Mouse (Mus musculus) layer of hippocampus, postnatal 10 days (tissue): ENCODE results near the gene Rps3. TPM values are rescaled to one million over a fixed set of nuclear protein-coding genes. Genes with fewer than 3 reads are reported as not detected.
A peak's percentile ranks its signal among the peaks of the same experiment; 100 is the strongest.

ENCODE experiments used
- DNase-seq, 2 experiments: peaks; one replicate each; pipeline ENCODE4 v3.0.0; 2021; ENCODE audit warnings: low spot score in 2 of 2
- total RNA-seq, 2 experiments: library from RNA; stranded (reverse); gene quantifications; 2 replicates each; pipeline ENCODE4 v1.2.3; 2021

Gene Rps3
- total RNA-seq, 2 experiments from 2014 or later, result 314 to 330 TPM

- DNase-seq, result peak in 1 of 2 experiments; percentile 11
Measured at GRCm38 (mm10) chr7:99476558-99477114, 6.9 kb downstream of the Rps3 start.

- DNase-seq, result no peak
Measured at GRCm38 (mm10) chr7:99475562-99475911, 8.0 kb downstream of the Rps3 start.

DNA sequence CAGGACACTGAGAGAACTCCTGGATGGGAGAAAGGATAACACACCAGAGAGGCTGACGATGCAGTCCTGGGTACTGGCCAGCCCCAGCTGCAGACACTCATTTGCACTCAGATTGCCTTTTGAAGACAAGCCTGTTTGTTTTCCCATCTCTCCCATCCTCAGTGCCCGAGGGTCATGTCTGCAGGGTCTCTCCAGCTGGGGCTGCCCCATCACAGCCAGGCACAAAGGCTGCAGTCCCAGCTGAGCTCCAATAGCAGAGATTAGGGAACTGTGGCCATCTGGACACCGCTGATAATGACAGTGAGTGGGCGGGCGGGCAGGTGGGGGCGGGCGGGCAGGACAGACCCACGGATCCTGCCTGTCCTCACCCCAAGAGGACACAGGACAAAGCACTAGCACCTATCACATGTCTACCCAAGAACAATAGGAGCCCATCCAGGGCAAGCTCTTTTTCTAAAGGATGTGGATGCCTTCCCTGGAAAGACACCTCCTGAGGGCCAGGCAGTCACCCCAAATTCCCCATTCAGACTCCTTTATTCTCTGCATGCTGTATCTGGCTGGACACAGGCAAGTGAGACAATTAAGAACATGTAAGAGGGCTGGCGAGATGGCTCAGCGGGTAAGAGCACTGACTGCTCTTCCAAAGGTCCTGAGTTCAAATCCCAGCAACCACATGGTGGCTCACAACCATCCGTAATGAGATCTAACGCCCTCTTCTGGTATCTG, 8.5 kb downstream of the Rps3 start:
- DNase-seq, result peak in 1 of 2 experiments; percentile 39

DNA sequence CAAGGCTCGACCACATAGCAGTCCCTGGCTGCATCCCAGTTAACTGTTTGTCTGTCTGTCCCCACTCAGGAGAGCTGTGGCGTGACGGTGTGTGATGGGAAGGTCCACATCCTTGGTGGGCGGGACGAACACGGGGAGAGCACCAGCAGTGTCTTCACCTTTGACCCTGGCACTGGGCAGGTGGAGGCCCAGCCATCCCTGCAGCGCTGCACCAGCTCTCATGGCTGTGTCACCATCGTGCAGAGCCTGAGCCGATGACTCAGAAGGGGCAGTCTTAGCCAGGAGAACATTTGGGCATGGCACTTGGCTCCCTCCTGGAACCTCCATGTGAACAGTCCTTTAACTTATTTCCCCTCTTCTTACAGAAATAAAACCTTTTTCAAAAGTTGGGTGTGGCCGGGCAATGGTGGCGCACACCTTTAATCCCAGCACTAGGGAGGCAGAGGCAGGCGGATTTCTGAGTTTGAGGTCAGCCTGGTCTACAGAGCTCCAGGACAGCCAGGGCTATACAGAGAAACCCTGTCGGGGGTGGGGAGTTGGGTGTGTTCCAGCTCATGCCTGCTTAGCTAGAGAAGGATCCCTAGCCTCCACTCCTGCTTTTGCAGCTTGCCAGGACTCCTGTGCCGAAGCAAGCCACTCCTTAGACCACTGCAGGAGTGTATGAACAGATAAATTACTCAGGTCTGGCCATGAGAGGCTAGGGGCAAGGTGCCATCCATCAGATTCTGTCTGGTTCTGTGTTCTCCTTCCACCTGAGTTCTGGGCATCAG, 9.7 kb downstream of the Rps3 start:
- peak in 1 of 2 experiments; percentile 31 for DNase-seq

GRCm38 (mm10) chr7:99471578-99471977, 12.0 kb downstream of the Rps3 start:
- DNase-seq, result peak in 1 of 2 experiments; percentile 19

- peak in 1 of 2 experiments; percentile 39 for DNase-seq
Measured at GRCm38 (mm10) chr7:99469680-99470405, 13.7 kb downstream of the Rps3 start.

DNA sequence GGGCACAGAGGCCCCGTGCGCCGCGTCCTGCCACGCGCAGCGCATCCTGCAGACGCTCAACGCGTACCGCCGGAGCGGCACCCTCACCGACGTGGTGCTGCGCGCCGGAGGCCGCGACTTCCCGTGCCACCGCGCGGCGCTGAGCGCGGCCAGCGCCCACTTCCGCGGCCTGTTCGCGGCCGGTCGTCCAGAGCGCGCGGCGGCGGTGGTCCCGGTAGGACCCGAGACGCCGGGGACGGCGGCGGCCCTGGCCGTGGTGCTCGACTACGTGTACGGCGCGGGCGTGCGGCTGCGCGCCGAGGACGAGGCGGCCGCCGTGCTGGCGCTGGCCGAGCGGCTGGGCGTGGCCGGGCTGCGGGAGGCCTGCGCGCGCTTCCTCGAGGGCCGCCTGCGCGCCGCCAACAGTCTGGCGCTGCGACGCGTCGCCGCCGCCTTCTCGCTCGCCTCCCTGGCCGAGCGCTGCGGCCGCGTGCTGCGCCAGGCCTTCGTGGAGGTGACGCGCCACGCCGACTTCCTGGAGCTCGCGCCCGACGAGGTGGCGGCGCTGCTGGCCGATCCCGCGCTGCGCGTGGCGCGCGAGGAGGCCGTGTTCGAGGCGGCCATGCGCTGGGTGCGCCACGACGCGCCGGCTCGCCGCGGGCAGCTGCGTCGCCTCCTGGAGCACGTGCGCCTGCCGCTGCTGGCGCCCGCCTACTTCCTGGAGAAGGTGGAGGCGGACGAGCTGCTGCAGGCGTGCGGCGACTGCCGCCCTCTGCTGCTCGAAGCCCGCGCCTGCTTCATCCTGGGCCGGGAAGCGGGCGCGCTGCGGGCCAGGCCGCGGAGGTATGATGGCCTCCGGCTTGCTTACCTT, 15.0 kb downstream of the Rps3 start:
- DNase-seq, result peak; percentile 65 to 77

GRCm38 (mm10) chr7:99467916-99468282, 15.6 kb downstream of the Rps3 start:
- peak in 1 of 2 experiments; percentile 60 for DNase-seq

GRCm38 (mm10) chr7:99465811-99466210, 17.7 kb downstream of the Rps3 start, which contains the start of gene Klhl35:
Klhl35 (plus strand) TSS chr7:99466004.
- no peak for DNase-seq

DNA sequence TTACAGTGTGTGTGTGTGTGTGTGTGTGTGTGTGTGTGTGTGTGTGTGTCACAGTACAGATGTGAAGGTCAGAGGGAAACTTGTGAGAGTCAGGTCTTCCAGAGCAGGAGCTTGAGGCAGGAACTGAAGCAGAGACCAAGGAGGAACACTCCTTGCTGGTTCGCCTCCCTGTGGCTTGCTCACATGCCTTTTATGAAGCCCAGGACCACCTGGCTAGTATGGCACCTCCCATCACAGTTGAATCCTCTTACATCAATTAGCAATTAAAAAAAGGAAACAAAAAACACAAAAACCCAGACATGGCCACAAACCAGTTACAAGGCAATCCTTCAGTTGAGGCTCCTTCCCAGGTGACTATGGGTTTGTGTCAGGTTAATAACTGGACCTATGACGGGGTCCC, 20.4 kb downstream of the Rps3 start:
- DNase-seq, result no peak

- DNase-seq, result no peak
Measured at GRCm38 (mm10) chr7:99459888-99460652, 23.5 kb downstream of the Rps3 start.

DNA sequence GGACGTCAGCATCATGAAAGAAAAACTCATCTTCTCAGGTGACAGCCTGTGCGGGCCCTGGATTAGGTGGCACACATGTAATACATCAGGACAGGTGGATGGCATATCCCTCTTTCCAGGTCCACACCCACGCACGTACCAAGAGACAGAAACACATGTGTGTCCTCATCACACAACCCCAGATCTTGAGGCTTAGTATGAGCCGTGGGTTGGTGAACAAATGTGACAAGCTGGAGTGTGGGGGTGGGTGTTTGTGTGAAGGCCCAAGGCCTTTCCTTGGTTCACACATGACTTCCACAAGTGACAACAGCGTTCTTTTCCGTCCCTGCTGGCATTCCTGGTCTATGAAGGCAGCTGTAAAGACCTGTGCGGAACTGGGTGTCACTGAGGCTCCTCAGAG, 24.7 kb downstream of the Rps3 start:
- DNase-seq, result no peak

- no peak for DNase-seq
Measured at GRCm38 (mm10) chr7:99454044-99454443, 29.5 kb downstream of the Rps3 start.

DNA sequence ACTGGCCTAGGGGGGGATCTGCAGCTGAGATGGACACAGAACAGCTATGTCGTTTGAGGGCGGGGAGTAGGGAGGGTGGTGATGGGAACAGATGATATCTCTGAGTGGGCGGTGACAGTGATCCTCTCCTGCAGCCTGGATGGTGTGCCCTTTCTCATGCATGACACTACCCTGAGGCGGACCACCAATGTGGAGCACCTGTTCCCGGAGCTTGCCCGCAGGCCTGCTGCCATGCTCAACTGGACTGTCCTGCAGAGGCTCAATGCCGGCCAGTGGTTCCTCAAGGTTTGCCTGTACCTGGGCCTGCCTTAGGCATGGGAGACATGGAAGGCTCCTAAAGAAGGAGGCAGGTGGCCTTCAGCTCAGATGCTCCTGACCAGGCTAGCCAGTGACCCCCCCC, 30.7 kb downstream of the Rps3 start:
- no peak for DNase-seq

DNA sequence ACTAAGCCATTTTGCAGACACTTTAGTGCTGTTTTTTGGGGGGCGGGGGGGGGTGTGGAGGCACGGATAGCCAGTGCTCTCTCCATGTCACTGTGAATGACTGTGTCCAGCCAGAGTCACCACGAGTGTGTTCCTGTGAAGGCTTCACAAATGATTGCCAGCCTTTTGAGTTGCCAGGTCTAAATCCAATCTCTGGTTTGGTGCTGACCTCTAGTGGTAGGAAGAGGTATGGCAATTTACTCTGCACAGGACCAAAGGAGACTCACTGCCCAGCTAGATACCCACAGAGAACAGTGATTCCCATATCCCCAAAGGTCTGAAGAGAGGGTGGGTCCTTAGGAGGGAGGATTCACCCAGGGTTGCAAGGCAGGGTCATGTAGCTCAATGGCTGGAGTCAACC, 32.8 kb downstream of the Rps3 start:
- peak; percentile 77 to 85 for DNase-seq

DNA sequence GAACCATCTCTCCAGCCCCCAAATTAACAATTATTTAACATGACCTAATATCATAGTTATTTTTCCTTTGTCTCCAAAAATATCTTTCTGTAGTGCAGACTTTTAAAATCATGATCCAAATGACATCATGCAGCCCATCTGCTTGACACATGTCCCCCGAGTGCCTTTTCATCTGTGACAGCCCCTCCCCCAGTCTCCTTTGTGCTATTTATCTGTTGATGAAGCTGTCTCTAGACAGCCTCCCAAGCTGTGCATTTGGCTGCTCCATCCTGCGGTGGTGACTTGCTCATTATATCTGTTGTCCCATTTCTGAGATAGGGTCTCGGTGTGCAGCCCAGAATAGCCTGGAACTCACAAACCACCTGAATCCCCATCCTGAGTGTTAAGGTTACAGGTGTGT, 33.8 kb downstream of the Rps3 start:
- DNase-seq, result peak; percentile 67 to 72

- no peak for DNase-seq
Measured at GRCm38 (mm10) chr7:99449063-99449462, 34.5 kb downstream of the Rps3 start.

- no peak for DNase-seq
Measured at GRCm38 (mm10) chr7:99448619-99449018, 34.9 kb downstream of the Rps3 start.

GRCm38 (mm10) chr7:99447323-99447722, 36.2 kb downstream of the Rps3 start:
- DNase-seq, result no peak

- no peak for DNase-seq
Measured at GRCm38 (mm10) chr7:99445833-99446232, 37.7 kb downstream of the Rps3 start.
